Mouse (Mus musculus) small intestine, adult 2 months (tissue): ENCODE results near the gene Pbld2. TPM values are rescaled to one million over a fixed set of nuclear protein-coding genes. Genes with fewer than 3 reads are reported as not detected.

ENCODE experiments used
- H3K27ac ChIP-seq: fragments of 200-500 bp; 2 replicates; pipeline ENCODE4 v1.5.1; 2012; ENCODE audit warnings: low read depth, low read length, control low read depth, inconsistent platforms; ENCODE audit not compliant: insufficient read depth
- H3K27me3 ChIP-seq: fragments of 200-500 bp; 2 replicates; pipeline ENCODE4 v1.6.1; 2012; ENCODE audit warnings: mild to moderate bottlenecking, moderate library complexity, low read length, inconsistent platforms; ENCODE audit not compliant: control insufficient read depth, insufficient read depth
- H3K36me3 ChIP-seq: fragments of 200-500 bp; 2 replicates; pipeline ENCODE4 v1.6.1; 2012; ENCODE audit warnings: mild to moderate bottlenecking, low read length, control low read depth, inconsistent platforms; ENCODE audit not compliant: control insufficient read depth, insufficient read depth
- H3K4me1 ChIP-seq: fragments of 200-500 bp; 2 replicates; pipeline ENCODE4 v1.6.1; 2012; ENCODE audit warnings: low read length, inconsistent platforms, mixed read lengths; ENCODE audit not compliant: control insufficient read depth, insufficient read depth, insufficient read length
- H3K4me3 ChIP-seq: fragments of 200-500 bp; 2 replicates; pipeline ENCODE4 v1.5.1; 2012; ENCODE audit warnings: low read depth, mild to moderate bottlenecking, control low read depth, inconsistent platforms, low read length, moderate library complexity
- CTCF ChIP-seq: fragments of 200-500 bp; IDR thresholded peaks from 2 replicates; pipeline ENCODE4 v1.5.1; 2012; ENCODE audit warnings: low read depth, mild to moderate bottlenecking, control low read depth, inconsistent platforms, low read length, moderate library complexity, mixed read lengths; ENCODE audit not compliant: insufficient replicate concordance, insufficient read length; ENCODE audit errors: extremely low read depth
- POLR2A ChIP-seq: fragments of 200-500 bp; IDR thresholded peaks from 2 replicates; pipeline ENCODE4 v1.6.1; 2012; ENCODE audit warnings: low read depth, mild to moderate bottlenecking, control low read depth, inconsistent platforms, low read length, moderate library complexity
- WGBS: fragments of 180-500 bp; shearing (Covaris S2); methylation state at CpG from one replicate; pipeline ENCODE4 v1.1.7; 2018; 5-methylcytosine and 5-hydroxymethylcytosine counted together
- polyA plus RNA-seq: library from polyadenylated mRNA; depleted of rRNA; stranded (reverse); fragments of >200 nt; gene quantifications from 2 replicates; pipeline ENCODE4 v1.2.3, GENCODE M21; 2012

Pbld2 gene
- polyA plus RNA-seq, 1 experiment, result 34.1 TPM

GRCm38 (mm10) chr10:63089103-63089757 is 65.1 kb downstream of the Pbld2 start:
- 65% methylated on average over 8 of the region's 8 CpGs for WGBS
- Histone ChIP-seq H3K4me3 (peak overlapping the region; percentile 32; the same call in 1 of the 2 replicates), H3K27ac (no peak overlapping the region), H3K4me1 (peaks cover 2% of the 10 kb centered on the region; the same call in 1 of the 2 replicates), H3K36me3 (no peaks in the 10 kb centered on the region), H3K27me3 (no peaks in the 10 kb centered on the region; the same call in 1 of the 2 replicates)
- no peak for TF ChIP-seq CTCF
- no peak for TF ChIP-seq POLR2A

- Histone ChIP-seq H3K27ac (no peak overlapping the region), H3K36me3 (no peaks in the 10 kb centered on the region), H3K4me1 (peaks cover 2% of the 10 kb centered on the region; the same call in 1 of the 2 replicates), H3K4me3 (peak overlapping the region; percentile 32), H3K27me3 (no peaks in the 10 kb centered on the region; the same call in 1 of the 2 replicates)
- TF ChIP-seq CTCF, result no peak
- TF ChIP-seq POLR2A, result no peak
- 13% methylated on average over 26 of the region's 26 CpGs for WGBS
Observed at GRCm38 (mm10) chr10:63089758-63090571, 65.8 kb downstream of the Pbld2 start.

DNA sequence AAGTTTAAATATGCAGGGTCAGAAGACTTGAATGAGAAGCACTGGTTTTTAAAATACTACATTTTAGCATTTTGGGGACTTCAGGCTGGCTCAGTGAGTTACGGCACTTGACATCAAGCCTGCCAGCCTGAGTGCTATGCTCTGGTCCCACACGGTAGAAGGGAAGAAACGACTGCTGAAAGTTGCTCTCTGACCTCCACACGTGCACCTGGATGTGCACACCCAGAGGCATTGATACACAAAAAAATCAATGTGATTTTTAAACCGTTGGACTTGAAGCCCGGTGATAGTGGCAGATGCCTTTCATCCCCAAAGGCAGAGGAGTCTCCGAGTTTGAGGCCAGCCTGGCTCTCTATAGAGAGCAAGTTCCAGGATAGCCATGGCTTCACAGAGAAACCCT is 67.8 kb downstream of the Pbld2 start:
- 47% methylated on average over 7 of the region's 7 CpGs for WGBS
- Histone ChIP-seq H3K27me3 (no peaks in the 10 kb centered on the region; the same call in 1 of the 2 replicates), H3K36me3 (no peaks in the 10 kb centered on the region), H3K4me3 (no peak overlapping the region), H3K27ac (no peak overlapping the region), H3K4me1 (no peaks in the 10 kb centered on the region)
- no peak for TF ChIP-seq CTCF
- TF ChIP-seq POLR2A, result no peak

- WGBS, result 76% methylated on average over 10 of the region's 10 CpGs
- H3K27me3 ChIP-seq, result peaks cover 2% of the 10 kb centered on the region; the same call in 1 of the 2 replicates
- H3K36me3 ChIP-seq, result no peaks in the 10 kb centered on the region
- no peak overlapping the region for H3K27ac ChIP-seq
- H3K4me3 ChIP-seq, result no peak overlapping the region
- no peaks in the 10 kb centered on the region for H3K4me1 ChIP-seq
- TF ChIP-seq CTCF (no peak), POLR2A (no peak)
Observed at GRCm38 (mm10) chr10:63092616-63093550, 68.8 kb downstream of the Pbld2 start.

GRCm38 (mm10) chr10:63096757-63097156 is 72.6 kb downstream of the Pbld2 start:
- Histone ChIP-seq H3K4me1 (peaks cover 3% of the 10 kb centered on the region), H3K36me3 (no peaks in the 10 kb centered on the region), H3K27ac (no peak overlapping the region), H3K4me3 (no peak overlapping the region), H3K27me3 (peaks cover 21% of the 10 kb centered on the region)
- WGBS, result 58% methylated on average over 2 of the region's 2 CpGs
- TF ChIP-seq POLR2A, result no peak
- TF ChIP-seq CTCF, result no peak

DNA sequence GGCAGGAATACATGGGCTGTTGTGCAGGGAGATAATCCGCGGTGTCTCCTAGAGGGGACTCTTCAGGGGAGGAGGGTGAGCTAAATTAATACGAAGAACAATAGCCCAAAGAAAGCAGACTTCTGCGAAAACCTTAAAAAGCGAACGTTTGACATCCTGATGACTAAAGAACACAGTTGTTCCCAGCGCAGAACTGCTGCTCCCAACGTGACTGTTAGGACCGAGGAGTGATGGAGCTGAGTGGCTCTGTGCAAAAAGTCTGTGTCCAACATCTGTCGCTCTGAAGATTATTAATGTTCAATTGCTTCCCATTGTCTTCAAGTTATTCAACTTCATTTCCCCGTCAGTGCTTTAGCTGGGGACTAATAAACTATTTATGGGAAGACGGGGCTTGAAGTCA is 74.1 kb downstream of the Pbld2 start:
- Histone ChIP-seq H3K27me3 (peaks cover 21% of the 10 kb centered on the region), H3K36me3 (no peaks in the 10 kb centered on the region), H3K4me1 (peaks cover 3% of the 10 kb centered on the region), H3K4me3 (no peak overlapping the region), H3K27ac (no peak overlapping the region)
- WGBS, result 72% methylated on average over 12 of the region's 12 CpGs
- TF ChIP-seq CTCF, result no peak
- no peak for TF ChIP-seq POLR2A
